Mouse (Mus musculus) 3134 (cell line): ENCODE results near the gene Fryl.

Experiments used
- DNase-seq: peaks from one replicate; pipeline ENCODE4 v3.0.0-alpha.2; 2011; ENCODE audit warnings: low spot score; ENCODE audit not compliant: insufficient read length; ENCODE audit errors: extremely low read depth

The Fryl gene

DNA sequence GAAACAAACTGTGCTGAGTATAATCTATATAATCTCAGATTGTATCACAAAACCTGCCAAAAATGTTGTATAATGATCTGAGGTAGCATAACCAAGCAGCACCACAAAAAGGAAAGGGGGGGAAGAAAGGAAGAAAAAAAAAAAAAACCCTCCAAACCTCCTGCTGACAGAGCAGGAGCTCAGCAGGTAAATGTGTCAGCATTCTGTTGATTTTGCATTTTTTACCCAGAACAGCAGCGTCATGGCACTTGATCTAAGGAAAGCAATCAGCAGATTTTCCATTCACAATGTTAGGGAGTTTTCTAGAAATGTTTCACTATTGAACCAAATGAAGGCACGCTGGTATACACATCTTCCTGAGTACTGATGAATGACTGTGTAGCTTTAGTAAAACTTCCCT lies 56.8 kb downstream of the Fryl start:
- no peak for DNase-seq

- DNase-seq: no peak
These were observed 57.7 kb downstream of the Fryl start for GRCm38 (mm10) chr5:73198690-73199089.

DNA sequence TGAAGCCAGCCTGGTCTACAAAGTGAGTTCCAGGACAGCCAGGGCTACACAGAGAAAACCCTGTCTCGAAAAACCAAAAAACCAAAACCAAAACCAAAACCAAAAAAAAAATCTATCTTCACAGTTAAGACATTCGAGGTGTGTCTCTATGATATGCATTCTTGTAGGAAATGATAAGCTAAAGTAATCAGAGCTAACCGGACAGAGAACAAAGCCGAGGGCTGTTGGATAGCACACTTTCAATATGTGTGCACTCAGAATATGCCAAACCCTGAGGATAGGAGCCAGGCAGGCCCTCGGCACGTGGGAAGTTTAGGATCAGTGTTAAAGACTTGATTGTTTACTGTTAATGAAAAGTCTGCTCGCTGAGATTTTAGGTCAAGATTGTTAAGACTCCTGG lies 58.6 kb downstream of the Fryl start:
- no peak for DNase-seq

DNA sequence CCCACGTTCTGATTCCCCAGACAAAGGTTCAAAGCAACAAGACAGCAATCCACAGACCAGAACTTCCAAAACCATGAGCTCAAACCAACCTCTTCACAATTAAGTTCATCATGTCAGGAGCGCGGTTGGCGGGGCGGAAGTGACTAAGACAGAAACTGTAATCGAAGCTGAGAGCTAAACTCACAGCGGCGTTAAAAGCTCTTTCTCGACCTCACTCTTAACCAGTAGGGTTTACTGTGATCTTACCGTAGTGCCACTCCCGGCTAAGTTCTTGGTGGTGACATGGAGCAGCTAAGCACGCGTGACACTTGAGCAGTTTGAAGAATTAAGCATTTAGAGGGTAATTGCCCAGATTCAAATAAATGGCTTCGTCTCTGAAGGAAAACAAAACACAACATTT lies 61.7 kb downstream of the Fryl start:
- DNase-seq: no peak

GRCm38 (mm10) chr5:73194083-73194570 lies 62.3 kb downstream of the Fryl start:
- DNase-seq: no peak

- no peak for DNase-seq
These were observed 62.8 kb downstream of the Fryl start for GRCm38 (mm10) chr5:73193627-73194026.

GRCm38 (mm10) chr5:73192870-73193576 lies 63.4 kb downstream of the Fryl start:
- DNase-seq: no peak

DNA sequence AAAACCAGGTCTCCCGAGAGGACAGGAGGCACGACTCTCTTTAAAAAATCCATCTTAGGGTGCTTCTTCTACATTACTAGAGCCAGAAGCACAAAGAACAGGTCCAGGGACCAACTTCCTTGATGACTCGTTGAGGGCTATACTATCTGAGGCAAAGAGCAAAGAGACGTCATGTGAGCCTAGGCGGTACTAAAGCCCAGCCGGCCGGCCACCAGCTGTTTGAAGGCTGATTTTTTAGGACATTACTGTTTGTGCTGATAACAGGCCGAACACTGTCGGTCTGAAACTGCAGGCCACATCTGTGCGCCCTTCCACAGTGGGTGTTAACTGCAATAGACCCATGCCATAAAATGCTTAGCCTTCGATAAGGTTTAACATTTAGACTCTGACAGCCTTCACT lies 64.7 kb downstream of the Fryl start:
- no peak for DNase-seq

DNA sequence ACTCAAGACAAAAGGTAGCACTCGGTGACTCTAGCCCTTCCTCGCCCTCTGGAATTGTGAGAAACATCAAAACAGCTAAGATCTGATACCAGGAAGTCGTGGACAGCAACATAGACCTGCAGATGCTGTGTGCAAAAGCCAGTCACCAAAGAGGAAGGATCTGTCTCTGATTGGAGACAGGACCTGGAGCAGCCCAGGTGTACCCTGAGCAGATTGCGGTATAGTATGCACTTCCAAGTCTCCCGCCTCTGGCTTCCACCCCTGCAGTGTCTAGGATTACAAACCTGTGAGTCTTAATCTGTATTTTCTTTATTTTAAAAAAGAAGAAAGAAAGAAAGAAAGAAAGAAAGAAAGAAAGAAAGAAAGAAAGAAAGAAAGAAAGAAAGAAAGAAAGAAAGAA lies 66.3 kb downstream of the Fryl start:
- DNase-seq: no peak

DNA sequence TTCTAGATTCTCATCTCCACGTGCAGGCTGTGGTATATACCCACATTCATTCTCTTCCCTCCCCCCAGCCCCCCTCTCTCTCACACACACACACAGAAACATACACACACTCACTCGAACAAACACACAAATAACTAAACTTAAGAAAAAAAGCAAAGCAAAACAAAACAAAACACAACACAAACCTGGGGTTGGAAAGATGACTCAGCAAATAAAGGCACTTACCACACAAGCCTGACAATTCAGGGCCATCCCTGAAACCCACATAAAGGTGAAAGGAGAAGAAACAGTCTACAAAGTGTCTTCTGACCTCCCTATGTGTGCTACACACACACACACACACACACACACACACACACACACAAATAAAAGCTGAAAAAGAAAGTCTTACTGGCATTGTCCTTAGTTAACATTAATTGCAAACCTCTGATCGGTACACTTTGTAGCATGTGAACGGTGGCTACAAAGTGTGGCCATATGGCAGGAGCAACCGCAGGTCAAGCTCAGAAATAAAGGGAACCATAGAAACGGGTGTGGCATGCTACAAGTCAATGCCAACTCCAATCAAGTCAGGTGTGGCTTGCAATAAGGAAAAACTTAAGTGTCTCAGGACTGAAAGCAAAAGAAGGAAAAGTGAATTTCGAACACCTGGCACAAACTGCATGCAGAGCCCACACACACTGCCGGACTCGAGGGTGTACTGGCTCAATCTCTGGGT lies 66.8 kb downstream of the Fryl start:
- no peak for DNase-seq

DNA sequence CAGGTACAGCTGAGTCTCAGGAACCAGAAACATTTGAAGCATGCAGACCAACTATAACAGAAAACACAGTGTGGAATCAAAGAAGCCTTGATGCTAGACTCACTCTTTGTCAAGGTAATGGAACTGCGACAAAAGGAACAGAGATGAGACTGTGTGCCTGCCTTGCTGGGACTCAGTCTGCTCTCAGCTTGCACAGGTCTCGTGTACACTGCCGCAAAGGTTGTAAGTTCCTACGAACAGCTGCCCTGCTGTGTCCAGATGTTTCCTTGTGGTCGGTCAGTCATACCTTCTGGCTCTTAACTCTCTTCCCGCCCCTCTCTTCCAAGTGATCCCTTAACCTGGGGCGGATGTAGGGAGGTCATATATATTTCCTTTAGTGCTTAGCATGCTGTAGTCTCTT lies 67.8 kb downstream of the Fryl start:
- DNase-seq: no peak

- DNase-seq: no peak
These were observed 68.3 kb downstream of the Fryl start for GRCm38 (mm10) chr5:73188164-73188563.

DNA sequence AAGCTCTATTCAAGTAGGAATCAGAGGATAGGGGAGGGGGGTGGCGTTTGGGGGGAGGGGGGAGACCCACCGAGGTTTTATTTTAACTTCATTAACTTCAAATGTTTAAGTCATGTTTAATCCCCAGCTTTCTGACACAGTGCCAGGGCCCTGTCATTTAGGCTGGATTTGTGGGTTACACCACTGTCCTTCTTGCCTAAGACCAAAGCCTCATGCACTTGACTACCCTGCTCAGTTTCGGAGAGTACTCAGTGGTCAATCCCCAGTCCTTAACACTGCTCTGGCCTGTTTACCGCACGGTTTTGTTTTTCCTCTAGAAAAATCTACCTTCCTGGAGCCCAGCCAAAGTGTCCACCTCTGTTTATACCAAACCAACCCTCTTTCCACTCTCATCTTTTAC lies 69.5 kb downstream of the Fryl start:
- DNase-seq: no peak

- no peak for DNase-seq
These were observed 71.0 kb downstream of the Fryl start for GRCm38 (mm10) chr5:73185424-73185823.

- no peak for DNase-seq
These were observed 73.5 kb downstream of the Fryl start for GRCm38 (mm10) chr5:73182701-73183447.

- DNase-seq: no peak
These were observed 74.2 kb downstream of the Fryl start for GRCm38 (mm10) chr5:73182191-73182590.

DNA sequence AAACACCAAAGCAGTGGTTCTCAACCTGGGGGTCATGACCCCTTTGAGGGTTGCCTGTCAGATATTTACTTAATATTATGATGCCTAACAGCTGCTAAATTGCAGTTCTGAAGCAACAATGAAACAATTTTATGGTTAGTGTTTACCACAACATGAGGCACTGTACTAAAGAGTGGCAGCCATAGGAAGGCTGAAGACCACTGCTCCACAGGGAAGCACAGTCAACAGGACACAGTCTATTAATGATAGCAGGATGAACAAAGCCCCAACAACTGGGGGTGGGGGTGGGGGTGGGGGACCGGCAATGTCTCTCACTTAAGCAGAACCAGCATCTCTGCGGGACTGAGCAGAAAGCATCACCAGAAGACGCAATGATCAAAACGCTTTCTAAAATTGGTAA lies 80.1 kb downstream of the Fryl start:
- no peak for DNase-seq

DNA sequence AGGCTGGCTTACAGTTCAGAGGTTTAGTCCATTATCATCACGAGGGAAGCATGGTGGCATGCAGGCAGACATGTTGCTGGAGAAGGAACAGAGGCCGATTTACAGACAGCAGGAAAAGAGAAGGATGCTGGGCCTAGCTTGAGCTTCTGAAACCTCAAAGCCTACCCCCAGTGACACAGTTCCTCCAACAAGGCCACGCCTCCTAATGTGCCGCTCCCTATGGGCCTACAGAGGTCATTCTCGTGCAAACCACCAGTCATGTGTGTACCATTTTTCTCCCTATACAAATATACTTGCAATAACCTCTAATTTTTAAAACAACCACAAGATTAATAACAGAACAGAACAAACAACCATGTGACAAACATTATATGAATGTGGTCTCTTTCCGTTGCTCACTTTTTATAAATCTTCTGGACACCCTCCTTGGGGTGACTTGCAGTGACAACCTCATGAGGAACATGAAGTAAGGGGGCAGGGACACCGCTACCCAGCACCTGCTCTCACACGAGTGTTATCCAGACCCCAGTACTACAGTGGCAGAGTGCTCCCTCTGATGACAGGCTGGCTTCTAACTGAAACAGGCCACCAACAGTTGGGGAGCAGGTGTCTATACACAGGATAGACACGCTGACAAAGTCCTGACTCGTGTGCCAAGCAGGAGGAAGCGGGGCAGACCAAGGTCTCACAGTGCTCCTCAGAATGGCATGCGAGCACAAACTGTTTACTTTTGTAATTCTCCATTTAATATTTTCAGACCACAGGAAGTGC lies 80.9 kb downstream of the Fryl start:
- DNase-seq: no peak

GRCm38 (mm10) chr5:73171876-73172480 lies 84.4 kb downstream of the Fryl start:
- DNase-seq: no peak

GRCm38 (mm10) chr5:73171203-73171602 lies 85.2 kb downstream of the Fryl start:
- DNase-seq: no peak
